Comparison of ENCODE assay signal across 20 mouse cellular contexts in genomic region chr7:34734348-34734747, GRCm38 (mm10).
A peak's percentile ranks its signal among the peaks of the same experiment; 100 is the strongest.
DNase-seq lines count a peak whose midpoint lies in the region; ATAC-seq and TF ChIP-seq lines count a peak whose summit lies in the region.
"Had no signal": no experiment of that assay in that cellular context is flagged by ENCODE, and none has a peak within 500 bp of the region (broad histone marks: within the 10 kb centered on the region; RNA-seq: fewer than 3 reads in every experiment).

No protein-coding gene starts in this region.

- H3K27ac ChIP-seq in cerebellum, adult 2 months (ENCODE audit: insufficient read depth, low read length) = no peak overlapping the region
- no peak overlapping the region for H3K27ac ChIP-seq in hindbrain, embryonic 13.5 days
- no peak overlapping the region for H3K27ac ChIP-seq in hindbrain, embryonic 11.5 days (ENCODE audit: low read depth, low read length)
- H3K27ac ChIP-seq: heart, embryonic 10.5 days; kidney, postnatal 0 days; limb, embryonic 15.5 days had no signal

- no peaks in the 10 kb centered on the region for H3K27me3 ChIP-seq in cerebellum, adult 2 months (ENCODE audit: control insufficient read depth, insufficient read depth, low read length)
- H3K27me3 ChIP-seq in hindbrain, embryonic 13.5 days = no peaks in the 10 kb centered on the region
- H3K27me3 ChIP-seq in hindbrain, embryonic 11.5 days (ENCODE audit: control insufficient read depth, insufficient read depth, low read length) = no peaks in the 10 kb centered on the region
- H3K27me3 ChIP-seq: limb, embryonic 15.5 days had no signal

- H3K36me3 ChIP-seq in hindbrain, embryonic 13.5 days = no peaks in the 10 kb centered on the region
- H3K36me3 ChIP-seq in hindbrain, embryonic 11.5 days (ENCODE audit: control insufficient read depth, insufficient read depth, low read length) = no peaks in the 10 kb centered on the region
- H3K36me3 ChIP-seq: heart, embryonic 10.5 days; limb, embryonic 15.5 days had no signal

- no peak for TF ChIP-seq CTCF in cerebellum, adult 2 months (IDR thresholded peaks at IDR 0.05; ENCODE audit: borderline replicate concordance, insufficient read depth, low read depth, low read length)

- no peak overlapping the region for H3K4me3 ChIP-seq in cerebellum, adult 2 months (replicated peaks; ENCODE audit: insufficient read depth, low read depth, low read length)
- no peak overlapping the region for H3K4me3 ChIP-seq in hindbrain, embryonic 13.5 days
- no peak overlapping the region for H3K4me3 ChIP-seq in hindbrain, embryonic 11.5 days (ENCODE audit: low read depth, low read length)
- H3K4me3 ChIP-seq: heart, embryonic 10.5 days; limb, embryonic 15.5 days had no signal

- DNase-seq in cerebellum, adult 2 months = peak; percentile 20 to 38
- DNase-seq in cerebellum, postnatal 4 days (ENCODE audit: low spot score in 2 of 2) = no peak
- no peak for DNase-seq in hindbrain, embryonic 11.5 days (ENCODE audit: low spot score)
- DNase-seq in right cerebral cortex, adult 18-20 months = peak; percentile 51
- DNase-seq in right cerebral cortex, adult 2 months (ENCODE audit: low spot score in 2 of 2) = no peak
- DNase-seq in left cerebral cortex, postnatal 4 days = peak; percentile 16
- no peak for DNase-seq in adrenal gland, postnatal 14 days
- DNase-seq: gastrocnemius, postnatal 25 days; heart, postnatal 36 days; liver, postnatal 0 days; lung, postnatal 4 days; right cerebral cortex, postnatal 4 days; thymus, adult 18-20 months had no signal

- H3K9ac ChIP-seq in hindbrain, embryonic 13.5 days = no peak overlapping the region
- H3K9ac ChIP-seq in hindbrain, embryonic 11.5 days (ENCODE audit: low read depth, low read length) = no peak overlapping the region
- H3K9ac ChIP-seq: limb, embryonic 15.5 days; liver, postnatal 0 days had no signal

- peak; percentile 40; the same call in 1 of the 2 replicates for ATAC-seq in hindbrain, embryonic 13.5 days (ENCODE audit: low FRiP score)
- ATAC-seq in hindbrain, embryonic 11.5 days (ENCODE audit: low FRiP score) = no peak
- ATAC-seq: activated CD4-positive, CD25-positive, alpha-beta regulatory T cell, adult 4 months; intestine, postnatal 0 days; liver, postnatal 0 days had no signal

- WGBS in cerebellum, adult 2 months = 39% methylated on average over 6 of the region's 6 CpGs
- WGBS in hindbrain, embryonic 13.5 days = 72% methylated on average over 6 of the region's 6 CpGs
- 88% methylated on average over 6 of the region's 6 CpGs for WGBS in hindbrain, embryonic 11.5 days

- TF ChIP-seq POLR2A in cerebellum, adult 2 months (IDR thresholded peaks at IDR 0.05; ENCODE audit: borderline replicate concordance, insufficient read depth, low read length) = no peak

- H3K4me2 ChIP-seq in hindbrain, embryonic 13.5 days = no peak overlapping the region
- H3K4me2 ChIP-seq in hindbrain, embryonic 11.5 days (replicated peaks; ENCODE audit: low read depth, low read length) = no peak overlapping the region
- H3K4me2 ChIP-seq: limb, embryonic 15.5 days; midbrain, embryonic 11.5 days had no signal

- intact Hi-C loops in left cerebral cortex, postnatal 4 days (cut with DNase I) = no loop called here

- no peaks in the 10 kb centered on the region for H3K9me3 ChIP-seq in hindbrain, embryonic 13.5 days
- H3K9me3 ChIP-seq in hindbrain, embryonic 11.5 days (ENCODE audit: control insufficient read depth, low read length) = no peaks in the 10 kb centered on the region
- H3K9me3 ChIP-seq: heart, embryonic 10.5 days; limb, embryonic 15.5 days had no signal

- H3K4me1 ChIP-seq in cerebellum, adult 2 months (ENCODE audit: control insufficient read depth, insufficient read depth, low read length) = peaks cover 2% of the 10 kb centered on the region; the same call in 1 of the 2 replicates
- H3K4me1 ChIP-seq in hindbrain, embryonic 13.5 days (replicated peaks) = peaks cover 19% of the 10 kb centered on the region
- no peaks in the 10 kb centered on the region for H3K4me1 ChIP-seq in hindbrain, embryonic 11.5 days (replicated peaks; ENCODE audit: control insufficient read depth, insufficient read depth, low read length)
- H3K4me1 ChIP-seq: limb, embryonic 15.5 days had no signal

Comparison
In these comparisons a context has a peak if more than half of its experiments do, and no peak if none do; other contexts are left out.
1. DNase-seq: peak in cerebellum, adult 2 months (2 of 2), right cerebral cortex, adult 18-20 months (single experiment) and left cerebral cortex, postnatal 4 days (single experiment); none in cerebellum, postnatal 4 days (0 of 2), hindbrain, embryonic 11.5 days (single experiment), right cerebral cortex, adult 2 months (0 of 2) and adrenal gland, postnatal 14 days (single experiment).